Mouse (Mus musculus) CD8-positive naive resting alpha-beta T cell, adult 2 months (primary cell): ENCODE measurements around the gene Rrnad1.
A peak's percentile ranks its signal among the peaks of the same experiment; 100 is the strongest.

ENCODE experiments used
- DNase-seq, 2 experiments: peaks; one replicate each; pipeline ENCODE4 v3.0.0; 2022; ENCODE audit warnings: low read depth in 2 of 2, low spot score in 2 of 2

Rrnad1 gene

GRCm38 (mm10) chr3:87885281-87886003, 45.1 kb downstream of the Rrnad1 start, which contains the start of gene Prcc:
TSS of gene Prcc (minus strand) at chr3:87885608.
- DNase-seq, result peak; percentile 88 to 91

- peak; percentile 14 to 31 for DNase-seq
Measured at GRCm38 (mm10) chr3:87884708-87885251, 45.7 kb downstream of the Rrnad1 start.

- no peak for DNase-seq
Measured at GRCm38 (mm10) chr3:87884291-87884690, 46.2 kb downstream of the Rrnad1 start.

GRCm38 (mm10) chr3:87877730-87878129, 52.8 kb downstream of the Rrnad1 start:
- no peak for DNase-seq
